Mouse (Mus musculus): ENCODE results near the gene Myadml2.

- TF ChIP-seq CTCF (IDR thresholded peaks at IDR 0.05; ENCODE audit: low read depth) (peak; percentile 58), EP300 (IDR thresholded peaks at IDR 0.05; ENCODE audit: low read depth) (no peak)
Observed at GRCm38 (mm10) chr11:120696568-120696967, 48.6 kb upstream of the Myadml2 start.

Data from liver, embryonic 14.5 days (tissue).